Mouse (Mus musculus) lung, postnatal 25 days (tissue): ENCODE results near the gene Mrps18b.

Experiments
- DNase-seq: peaks from one replicate; pipeline ENCODE4 v3.0.0; 2022; ENCODE audit warnings: low spot score

Gene Mrps18b

GRCm38 (mm10) chr17:35918276-35919059 is 2.3 kb upstream of the Mrps18b start:
- DNase-seq: peak; percentile 47

GRCm38 (mm10) chr17:35917463-35918251 is 1.5 kb upstream of the Mrps18b start:
- peak; percentile 57 for DNase-seq

GRCm38 (mm10) chr17:35917143-35917462 is 914 bp upstream of the Mrps18b start:
- no peak for DNase-seq

GRCm38 (mm10) chr17:35915538-35916296 is 472 bp downstream of the Mrps18b start:
- DNase-seq: no peak

GRCm38 (mm10) chr17:35914975-35915374 is 1.2 kb downstream of the Mrps18b start:
- DNase-seq: no peak

- DNase-seq: peak; percentile 97
These were observed 6.2 kb downstream of the Mrps18b start, which contains the start of gene Atat1 for GRCm38 (mm10) chr17:35909919-35910369. Gene Atat1, minus strand, starts transcription at chr17:35910075.

- DNase-seq: no peak
These were observed 6.8 kb downstream of the Mrps18b start for GRCm38 (mm10) chr17:35909186-35909918.

GRCm38 (mm10) chr17:35907609-35908008 is 8.6 kb downstream of the Mrps18b start:
- DNase-seq: no peak

GRCm38 (mm10) chr17:35905587-35905986 is 10.6 kb downstream of the Mrps18b start:
- no peak for DNase-seq

GRCm38 (mm10) chr17:35903992-35904355 is 12.2 kb downstream of the Mrps18b start:
- no peak for DNase-seq

GRCm38 (mm10) chr17:35903343-35903991 is 12.7 kb downstream of the Mrps18b start:
- peak; percentile 86 for DNase-seq

GRCm38 (mm10) chr17:35900636-35901035 is 15.6 kb downstream of the Mrps18b start:
- DNase-seq: no peak

- no peak for DNase-seq
These were observed 18.3 kb downstream of the Mrps18b start for GRCm38 (mm10) chr17:35897644-35898573.

- peak; percentile 89 for DNase-seq
These were observed 19.2 kb downstream of the Mrps18b start, which contains the start of gene 2310061I04Rik for GRCm38 (mm10) chr17:35896781-35897643. Gene 2310061I04Rik, minus strand, starts transcription at chr17:35897431.

- no peak for DNase-seq
These were observed 28.5 kb downstream of the Mrps18b start for GRCm38 (mm10) chr17:35887725-35888124.

- DNase-seq: no peak
These were observed 32.4 kb downstream of the Mrps18b start for GRCm38 (mm10) chr17:35883777-35884176.

- no peak for DNase-seq
These were observed 33.3 kb downstream of the Mrps18b start for GRCm38 (mm10) chr17:35882924-35883323.

- DNase-seq: peak; percentile 96
These were observed 36.7 kb downstream of the Mrps18b start, which contains the start of gene Dhx16 for GRCm38 (mm10) chr17:35879245-35880057. Gene Dhx16, plus strand, starts transcription at chr17:35879819.
